Mouse (Mus musculus) urinary bladder, postnatal 10 days (tissue): ENCODE results near the gene Ppp2r3d.

Experiments used
- DNase-seq: peaks from one replicate; pipeline ENCODE4 v3.0.0; 2022; ENCODE audit warnings: low spot score

Gene Ppp2r3d

GRCm38 (mm10) chr9:124411553-124411952, 65.1 kb downstream of the Ppp2r3d start:
- no peak for DNase-seq

DNA sequence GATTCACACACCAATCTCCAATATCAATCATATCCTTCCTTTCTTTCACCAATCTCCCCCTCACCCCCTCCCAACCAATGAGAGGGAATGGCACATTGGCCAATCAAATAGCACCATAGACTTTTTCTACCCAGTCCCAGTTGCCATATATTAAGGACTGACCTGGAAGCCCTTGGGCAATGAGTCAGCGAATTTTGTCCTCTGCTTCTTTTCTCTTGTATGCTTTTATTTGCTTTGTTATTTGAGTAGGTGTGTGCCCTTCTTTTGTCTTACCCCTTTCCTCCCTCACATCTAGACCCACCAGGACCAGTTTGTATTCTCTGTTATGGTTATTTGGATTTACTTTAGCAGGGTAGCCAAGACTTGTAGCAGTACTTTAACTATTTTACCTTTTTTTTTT, 68.1 kb downstream of the Ppp2r3d start:
- DNase-seq = no peak
